Mouse (Mus musculus) forebrain, embryonic 14.5 days (tissue): ENCODE measurements around the gene Arhgef2. TPM values are rescaled to one million over a fixed set of nuclear protein-coding genes. Genes with fewer than 3 reads are reported as not detected.
"Not testable (repeated sequence)": the region's sequence is repeated elsewhere in the genome, so short reads cannot be mapped to it uniquely, and the experiment has no call there.

Source experiments
- ATAC-seq: fragments of 200-750 bp; cut with Nextera tagmentation; 2 replicates; pipeline ENCODE4 v1.8.0; 2017; ENCODE audit warnings: mild to moderate bottlenecking, moderate library complexity
- DNase-seq: peaks from one replicate; pipeline ENCODE4 v3.0.0-alpha.2; 2015; ENCODE audit warnings: low spot score
- H3K27ac ChIP-seq: fragments of 300-500 bp; sonication (generic); 2 replicates; pipeline ENCODE4 v1.5.1; 2014; ENCODE audit warnings: low read depth, mild to moderate bottlenecking, control low read depth, low read length, moderate library complexity
- H3K27me3 ChIP-seq: fragments of 300-500 bp; sonication (generic); replicated peaks from 2 replicates; pipeline ENCODE4 v1.6.1; 2014; ENCODE audit warnings: low read length, control low read depth, mixed read lengths; ENCODE audit not compliant: control insufficient read depth, insufficient read depth
- H3K36me3 ChIP-seq: fragments of 300-500 bp; sonication (generic); 2 replicates; pipeline ENCODE4 v1.6.1; 2014; ENCODE audit warnings: low read length, control low read depth; ENCODE audit not compliant: control insufficient read depth, insufficient read depth
- H3K4me1 ChIP-seq: fragments of 300-500 bp; sonication (generic); 2 replicates; pipeline ENCODE4 v1.6.1; 2014; ENCODE audit warnings: antibody characterized with exemption, low read length, control low read depth; ENCODE audit not compliant: control insufficient read depth, insufficient read depth
- H3K4me2 ChIP-seq: fragments of 300-500 bp; sonication (generic); 2 replicates; pipeline ENCODE4 v1.6.1; 2014; ENCODE audit warnings: mild to moderate bottlenecking, control low read depth, low read length
- H3K4me3 ChIP-seq: fragments of 300-500 bp; sonication (generic); 2 replicates; pipeline ENCODE4 v1.5.1; 2014; ENCODE audit warnings: low read depth, low read length, control low read depth
- H3K9ac ChIP-seq: fragments of 300-500 bp; sonication (generic); 2 replicates; pipeline ENCODE4 v1.6.1; 2014; ENCODE audit warnings: mild to moderate bottlenecking, low read length, control low read depth, moderate library complexity
- H3K9me3 ChIP-seq: fragments of 300-500 bp; sonication (generic); replicated peaks from 2 replicates; pipeline ENCODE4 v1.6.1; 2016; ENCODE audit warnings: low read length, control low read depth, mixed read lengths; ENCODE audit not compliant: control insufficient read depth
- WGBS: fragments of 180-500 bp; shearing (Covaris S2); extraction: QIAGEN DNeasy Blood & Tissue Kit; methylation state at CpG from one replicate; pipeline ENCODE4 v1.1.7; 2014; 5-methylcytosine and 5-hydroxymethylcytosine counted together
- polyA plus RNA-seq: library from polyadenylated mRNA; unstranded; fragments of >200 nt; fragmentation: Nextera tagmentation; extraction: Ambion mirVana; gene quantifications from 2 replicates; pipeline ENCODE4 v1.2.1, GENCODE M21; 2014

Gene Arhgef2
- 90.6 and 122 TPM in 2 replicates for polyA plus RNA-seq

GRCm38 (mm10) chr3:88605666-88606065, at the start of gene Arhgef2:
TSS of gene Arhgef2 (plus strand) at chr3:88605966.
- DNase-seq, H3K4me1 ChIP-seq, H3K9ac ChIP-seq, H3K27me3 ChIP-seq, H3K4me3 ChIP-seq, H3K36me3 ChIP-seq, H3K9me3 ChIP-seq, ATAC-seq, H3K4me2 ChIP-seq, H3K27ac ChIP-seq: not testable (repeated sequence)
- WGBS = 96% methylated on average over 2 of the region's 2 CpGs

DNA sequence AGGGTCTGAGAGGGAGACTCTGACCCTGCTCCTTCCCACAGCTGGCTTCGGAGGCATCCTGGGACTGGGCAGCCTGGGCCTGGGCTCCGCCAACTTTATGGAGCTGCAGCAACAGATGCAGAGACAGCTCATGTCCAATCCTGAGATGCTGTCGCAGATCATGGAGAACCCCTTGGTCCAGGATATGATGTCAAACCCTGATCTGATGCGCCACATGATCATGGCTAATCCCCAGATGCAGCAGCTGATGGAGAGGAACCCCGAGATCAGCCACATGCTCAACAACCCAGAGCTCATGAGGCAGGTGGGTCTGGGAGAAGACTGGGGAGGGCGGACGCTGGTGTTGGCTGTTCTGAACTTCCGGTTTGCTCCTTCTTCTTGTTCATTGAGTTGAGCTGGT, 49.1 kb upstream of the Arhgef2 start:
- Histone ChIP-seq H3K9me3 (no peaks in the 10 kb centered on the region), H3K9ac (no peak overlapping the region), H3K36me3 (peaks cover 55% of the 10 kb centered on the region), H3K4me3 (no peak overlapping the region), H3K27me3 (no peaks in the 10 kb centered on the region), H3K4me2 (no peak overlapping the region), H3K27ac (no peak overlapping the region), H3K4me1 (peaks cover 16% of the 10 kb centered on the region)
- 94% methylated on average over 8 of the region's 8 CpGs for WGBS
- ATAC-seq = no peak
- DNase-seq = no peak

DNA sequence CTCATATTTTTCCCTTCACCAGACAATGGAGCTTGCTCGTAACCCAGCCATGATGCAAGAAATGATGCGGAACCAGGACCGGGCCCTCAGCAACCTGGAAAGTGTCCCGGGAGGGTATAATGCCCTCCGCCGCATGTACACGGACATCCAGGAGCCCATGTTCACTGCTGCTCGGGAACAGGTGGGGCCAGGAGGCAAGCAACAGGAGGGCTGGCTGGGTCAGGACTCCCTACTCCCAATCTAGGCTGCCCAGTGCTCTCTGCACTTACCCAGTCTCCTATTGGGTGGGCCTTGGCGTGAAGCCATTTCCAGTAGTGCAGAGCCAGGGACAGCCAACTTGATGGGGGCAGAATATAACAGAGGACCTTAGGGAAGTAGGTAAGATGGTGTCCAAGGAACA, 46.2 kb upstream of the Arhgef2 start:
- WGBS = 96% methylated on average over 9 of the region's 9 CpGs
- H3K27me3 ChIP-seq = no peaks in the 10 kb centered on the region
- H3K4me2 ChIP-seq = no peak overlapping the region
- H3K9ac ChIP-seq = no peak overlapping the region
- ATAC-seq = no peak
- H3K36me3 ChIP-seq = peaks cover 84% of the 10 kb centered on the region
- DNase-seq = no peak
- H3K4me1 ChIP-seq = peaks cover 7% of the 10 kb centered on the region
- no peaks in the 10 kb centered on the region for H3K9me3 ChIP-seq
- H3K4me3 ChIP-seq = no peak overlapping the region
- H3K27ac ChIP-seq = no peak overlapping the region

- no peak overlapping the region for H3K27ac ChIP-seq
- H3K36me3 ChIP-seq = peaks cover 94% of the 10 kb centered on the region
- no peaks in the 10 kb centered on the region for H3K27me3 ChIP-seq
- no peak overlapping the region for H3K9ac ChIP-seq
- no peaks in the 10 kb centered on the region for H3K9me3 ChIP-seq
- WGBS = 69% methylated on average over 4 of the region's 4 CpGs
- H3K4me3 ChIP-seq = no peak overlapping the region
- no peaks in the 10 kb centered on the region for H3K4me1 ChIP-seq
- ATAC-seq = peak; percentile 37; the same call in 1 of the 2 replicates
- DNase-seq = no peak
- no peak overlapping the region for H3K4me2 ChIP-seq
Observed at GRCm38 (mm10) chr3:88561989-88562388, 43.8 kb upstream of the Arhgef2 start.

DNA sequence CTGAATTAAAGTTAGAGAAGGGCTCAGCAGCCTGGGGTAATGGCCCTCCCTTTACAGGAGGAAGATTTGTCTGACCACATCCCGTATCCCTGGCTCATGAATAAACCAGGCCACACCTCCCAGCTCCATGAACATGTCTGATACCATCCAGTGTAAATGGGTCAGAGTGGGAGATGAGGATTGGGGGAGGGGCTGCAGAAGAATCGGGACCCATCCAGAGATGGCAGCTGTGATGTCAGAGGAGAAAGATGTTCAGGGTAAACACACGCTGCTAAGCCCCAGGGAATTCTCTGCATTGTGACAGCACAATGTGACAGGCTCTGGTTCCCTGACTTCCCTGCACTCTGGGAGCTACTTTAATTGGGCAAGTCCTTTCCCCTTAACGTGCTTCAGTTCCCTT, 42.3 kb upstream of the Arhgef2 start:
- H3K4me3 ChIP-seq = no peak overlapping the region
- H3K4me1 ChIP-seq = no peaks in the 10 kb centered on the region
- H3K9me3 ChIP-seq = no peaks in the 10 kb centered on the region
- ATAC-seq = no peak
- H3K27ac ChIP-seq = no peak overlapping the region
- H3K36me3 ChIP-seq = peaks cover 100% of the 10 kb centered on the region
- no peak overlapping the region for H3K4me2 ChIP-seq
- WGBS = 67% methylated on average over 4 of the region's 4 CpGs
- no peaks in the 10 kb centered on the region for H3K27me3 ChIP-seq
- no peak for DNase-seq
- no peak overlapping the region for H3K9ac ChIP-seq

DNA sequence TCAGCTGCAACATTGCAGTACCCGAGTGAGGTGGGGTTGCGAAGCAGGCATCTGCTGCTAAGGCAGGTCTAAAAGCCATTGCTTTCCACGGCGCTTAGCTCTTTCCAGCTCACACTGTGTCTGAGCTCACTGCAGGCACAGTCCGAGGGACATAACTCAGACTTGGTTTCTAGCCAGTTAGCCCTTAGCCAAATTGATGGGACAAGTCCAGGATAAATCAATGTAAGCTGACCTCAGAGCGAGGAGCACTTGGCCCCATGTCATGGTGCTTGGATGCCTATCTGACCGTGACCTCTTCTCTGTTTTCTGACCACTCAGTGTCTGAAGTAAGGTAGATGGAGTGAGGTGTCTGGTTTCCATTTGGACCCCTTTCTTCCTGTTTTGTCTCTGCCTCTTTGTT, 41.8 kb upstream of the Arhgef2 start:
- ATAC-seq = no peak
- Histone ChIP-seq H3K36me3 (peaks cover 100% of the 10 kb centered on the region), H3K4me3 (no peak overlapping the region), H3K9ac (no peak overlapping the region), H3K4me2 (no peak overlapping the region), H3K9me3 (no peaks in the 10 kb centered on the region), H3K4me1 (no peaks in the 10 kb centered on the region), H3K27me3 (no peaks in the 10 kb centered on the region), H3K27ac (no peak overlapping the region)
- DNase-seq = no peak
- WGBS = 88% methylated on average over 7 of the region's 7 CpGs

GRCm38 (mm10) chr3:88566116-88566515, 39.6 kb upstream of the Arhgef2 start:
- no peaks in the 10 kb centered on the region for H3K4me1 ChIP-seq
- H3K9ac ChIP-seq = no peak overlapping the region
- WGBS = 91% methylated on average over 3 of the region's 3 CpGs
- no peaks in the 10 kb centered on the region for H3K9me3 ChIP-seq
- H3K27ac ChIP-seq = no peak overlapping the region
- ATAC-seq (no peak), DNase-seq (no peak)
- peaks cover 92% of the 10 kb centered on the region for H3K36me3 ChIP-seq
- H3K4me2 ChIP-seq = no peak overlapping the region
- no peaks in the 10 kb centered on the region for H3K27me3 ChIP-seq
- no peak overlapping the region for H3K4me3 ChIP-seq

DNA sequence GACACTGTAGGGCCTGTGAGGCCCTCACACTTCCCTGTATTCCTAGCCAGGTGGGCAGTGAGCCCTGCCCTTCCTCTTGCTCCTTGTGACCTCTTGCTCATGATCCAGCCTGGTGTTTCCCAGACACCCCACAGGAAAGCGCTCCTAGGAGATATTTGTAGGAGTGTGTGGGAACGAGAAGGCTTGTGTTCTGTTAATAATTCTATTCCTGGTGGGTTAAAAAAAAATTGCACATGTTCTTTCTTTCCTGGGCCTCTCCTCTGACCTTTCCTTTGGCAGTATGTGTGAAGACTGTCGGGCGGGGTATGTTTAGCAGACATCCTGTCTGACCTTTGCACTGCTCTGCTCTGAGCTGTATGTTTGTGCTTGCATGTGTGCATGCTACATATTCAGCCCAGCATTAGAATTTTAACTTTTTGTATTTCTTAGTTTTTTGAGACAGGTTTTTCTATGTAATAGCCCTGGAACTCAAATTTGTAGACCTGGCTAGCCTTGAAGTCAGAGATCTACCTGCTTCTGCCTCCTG, 39.2 kb upstream of the Arhgef2 start:
- Histone ChIP-seq H3K4me2 (no peak overlapping the region), H3K4me3 (no peak overlapping the region), H3K9ac (no peak overlapping the region), H3K4me1 (no peaks in the 10 kb centered on the region), H3K27me3 (no peaks in the 10 kb centered on the region), H3K36me3 (peaks cover 88% of the 10 kb centered on the region), H3K27ac (no peak overlapping the region), H3K9me3 (no peaks in the 10 kb centered on the region)
- ATAC-seq = no peak
- no peak for DNase-seq
- WGBS = 94% methylated on average over 4 of the region's 4 CpGs

DNA sequence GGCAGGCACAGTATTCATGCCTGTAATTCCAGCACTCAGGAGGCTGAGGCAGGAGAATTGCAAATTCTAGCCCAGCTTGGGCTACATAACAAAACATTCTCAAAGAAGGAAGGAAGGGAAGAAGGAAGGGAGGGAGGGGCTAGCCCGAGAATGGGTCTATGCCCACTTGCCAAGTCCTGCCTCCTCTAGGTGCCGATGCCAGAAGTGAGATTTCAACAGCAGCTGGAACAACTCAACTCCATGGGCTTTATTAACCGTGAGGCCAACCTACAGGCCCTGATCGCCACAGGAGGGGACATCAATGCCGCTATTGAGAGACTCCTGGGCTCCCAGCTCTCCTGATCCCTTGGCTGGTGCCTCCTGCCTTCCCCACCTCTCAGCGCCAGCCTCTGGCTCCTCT, 37.9 kb upstream of the Arhgef2 start:
- H3K4me2 ChIP-seq = no peak overlapping the region
- no peak overlapping the region for H3K4me3 ChIP-seq
- no peaks in the 10 kb centered on the region for H3K9me3 ChIP-seq
- no peak overlapping the region for H3K27ac ChIP-seq
- H3K4me1 ChIP-seq = no peaks in the 10 kb centered on the region
- 94% methylated on average over 6 of the region's 6 CpGs for WGBS
- DNase-seq = no peak
- ATAC-seq = no peak
- peaks cover 75% of the 10 kb centered on the region for H3K36me3 ChIP-seq
- H3K9ac ChIP-seq = no peak overlapping the region
- no peaks in the 10 kb centered on the region for H3K27me3 ChIP-seq
